Mouse (Mus musculus): ENCODE data around the gene Cela2a.

DNA sequence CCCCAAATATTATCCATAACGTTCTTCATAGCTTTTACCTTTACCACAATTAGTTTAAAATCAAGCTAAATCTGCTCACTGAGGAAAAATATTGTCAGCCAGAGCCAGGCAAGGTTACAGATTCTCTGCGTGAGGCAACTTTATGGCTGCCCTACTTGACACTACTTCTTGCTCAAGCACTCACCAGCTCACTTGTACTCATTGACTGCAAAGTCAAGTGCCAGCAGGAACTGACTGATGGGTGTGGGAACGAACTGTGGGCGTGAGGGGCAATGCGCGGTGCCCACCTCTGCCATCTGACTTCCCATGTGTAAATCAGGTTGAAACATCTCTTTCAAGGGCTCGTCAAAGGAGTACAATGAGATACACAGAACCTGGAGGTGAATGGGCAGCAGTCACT lies 38.5 kb downstream of the Cela2a start:
- TF ChIP-seq EP300 (optimal IDR thresholded peaks at IDR 0.05) (no peak), CTCF (IDR thresholded peaks at IDR 0.05; ENCODE audit: low read depth) (no peak)

Measured in stomach, postnatal 0 days (tissue).